9 mouse cellular contexts compared by ENCODE assay signal in genomic region chr2:93327915-93328555, GRCm38 (mm10). TPM values are rescaled to one million over a fixed set of nuclear protein-coding genes. Genes with fewer than 3 reads are reported as not detected.
DNase-seq lines count a peak whose midpoint lies in the region; ATAC-seq and TF ChIP-seq lines count a peak whose summit lies in the region.
"Had no signal": no experiment of that assay in that cellular context is flagged by ENCODE, and none has a peak within 500 bp of the region (broad histone marks: within the 10 kb centered on the region; RNA-seq: fewer than 3 reads in every experiment).

No protein-coding gene starts in this region.

- no peak overlapping the region for H3K4me3 ChIP-seq in forebrain, embryonic 16.5 days (replicated peaks; ENCODE audit: low read length)
- no peak overlapping the region for H3K4me3 ChIP-seq in midbrain, postnatal 0 days (ENCODE audit: low read depth, low read length)
- H3K4me3 ChIP-seq: lung, embryonic 15.5 days had no signal

- no peaks in the 10 kb centered on the region for H3K36me3 ChIP-seq in forebrain, embryonic 16.5 days (ENCODE audit: control insufficient read depth, insufficient read depth)
- no peaks in the 10 kb centered on the region for H3K36me3 ChIP-seq in midbrain, postnatal 0 days (ENCODE audit: insufficient read depth, low read length)
- H3K36me3 ChIP-seq: lung, embryonic 15.5 days had no signal

- no peak overlapping the region for H3K9ac ChIP-seq in forebrain, embryonic 16.5 days (replicated peaks; ENCODE audit: low read depth, low read length)
- no peak overlapping the region for H3K9ac ChIP-seq in midbrain, postnatal 0 days (replicated peaks; ENCODE audit: low read length, poor library complexity, severe bottlenecking)
- H3K9ac ChIP-seq: lung, embryonic 15.5 days had no signal

- peak; percentile 39 for DNase-seq in adrenal gland, adult 2 months
- no peak for DNase-seq in adrenal gland, adult 18-20 months (ENCODE audit: low spot score in 2 of 2)
- DNase-seq in layer of hippocampus, adult 18-20 months (ENCODE audit: low spot score in 2 of 2), result peak; percentile 20 to 63
- DNase-seq in layer of hippocampus, adult 9-10 months (ENCODE audit: low spot score), result no peak
- peak; percentile 26 for DNase-seq in midbrain, postnatal 0 days (ENCODE audit: low spot score)
- no peak for DNase-seq in yolk sac, embryonic 10.5 days (ENCODE audit: low spot score)

- no peaks in the 10 kb centered on the region for H3K27me3 ChIP-seq in forebrain, embryonic 16.5 days (replicated peaks; ENCODE audit: control insufficient read depth, insufficient read depth, low read length)
- H3K27me3 ChIP-seq in midbrain, postnatal 0 days (ENCODE audit: insufficient read depth, low read length), result no peaks in the 10 kb centered on the region
- H3K27me3 ChIP-seq: lung, embryonic 15.5 days had no signal

- H3K9me3 ChIP-seq in forebrain, embryonic 16.5 days (ENCODE audit: control insufficient read depth, low read length), result no peaks in the 10 kb centered on the region
- no peaks in the 10 kb centered on the region for H3K9me3 ChIP-seq in midbrain, postnatal 0 days (ENCODE audit: low read length)
- H3K9me3 ChIP-seq: lung, embryonic 15.5 days had no signal

- peaks cover 38% of the 10 kb centered on the region for H3K4me1 ChIP-seq in forebrain, embryonic 16.5 days (replicated peaks; ENCODE audit: control insufficient read depth, insufficient read depth, low read length)
- H3K4me1 ChIP-seq in midbrain, postnatal 0 days (ENCODE audit: insufficient read depth, low read length), result no peaks in the 10 kb centered on the region

- peak overlapping the region; percentile 39 for H3K27ac ChIP-seq in forebrain, embryonic 16.5 days (ENCODE audit: low read length)
- no peak overlapping the region; the same call in 1 of the 2 replicates for H3K27ac ChIP-seq in midbrain, postnatal 0 days (ENCODE audit: low read depth, low read length)
- H3K27ac ChIP-seq: lung, embryonic 15.5 days had no signal

- WGBS in forebrain, embryonic 16.5 days, result 57% methylated on average over 7 of the region's 7 CpGs
- WGBS in midbrain, postnatal 0 days, result 69% methylated on average over 7 of the region's 7 CpGs

- ATAC-seq in forebrain, embryonic 16.5 days, result peak; percentile 70
- ATAC-seq in midbrain, postnatal 0 days (ENCODE audit: low FRiP score), result no peak
- ATAC-seq in erythroid progenitor cell, adult 5-6 weeks (replicated peaks; ENCODE audit: low FRiP score, poor library complexity, severe bottlenecking), result no peak

- no peak overlapping the region for H3K4me2 ChIP-seq in forebrain, embryonic 16.5 days (ENCODE audit: low read length)
- no peak overlapping the region for H3K4me2 ChIP-seq in midbrain, postnatal 0 days (ENCODE audit: low read depth, low read length, poor library complexity, severe bottlenecking)
- H3K4me2 ChIP-seq: lung, embryonic 15.5 days had no signal

- TF ChIP-seq CTCF in midbrain, postnatal 0 days (IDR thresholded peaks at IDR 0.05), result no peak

RNA-seq across cellular contexts. Expression of gene Tspan18, which starts 6.3 kb away (rescaled TPM):
- total RNA-seq in adrenal gland, adult 2 months (2021), result 10 to 100 TPM; 48.1 to 57.7 TPM
- 156 and 192 TPM in 2 replicates for polyA plus RNA-seq in adrenal gland, adult 2 months (2012; rRNA removed)
- 10 to 100 TPM; 43.8 to 79.6 TPM for total RNA-seq in adrenal gland, adult 18-20 months (2021)
- 10 to 100 TPM; 27.8 to 31.3 TPM for total RNA-seq in layer of hippocampus, adult 18-20 months (2021)
- 14.8 and 17.0 TPM in 2 replicates for polyA plus RNA-seq in forebrain, embryonic 16.5 days (2015; fragmentation: Nextera tagmentation; extraction: Ambion mirVana)
- total RNA-seq in midbrain, postnatal 0 days (2014; rRNA removed), result 19.8 and 21.5 TPM in 2 replicates
- 13.2 and 16.5 TPM in 2 replicates for polyA plus RNA-seq in midbrain, postnatal 0 days (2015; fragmentation: Nextera tagmentation; extraction: Ambion mirVana)
- 2.2 TPM in 1 of 2 replicates, not detected in the other for total RNA-seq in erythroid progenitor cell, adult 5-6 weeks (2015; ENCODE audit: low replicate concordance)
- 0.61 and 0.64 TPM in 2 replicates for total RNA-seq in erythroid progenitor cell, adult 5-6 weeks (2017; ENCODE audit: low replicate concordance)

Comparison
In these comparisons a context has a peak if more than half of its experiments do, and no peak if none do; other contexts are left out.
1. DNase-seq: peak in adrenal gland, adult 2 months (single experiment), layer of hippocampus, adult 18-20 months (2 of 2) and midbrain, postnatal 0 days (single experiment); none in adrenal gland, adult 18-20 months (0 of 2), layer of hippocampus, adult 9-10 months (single experiment) and yolk sac, embryonic 10.5 days (single experiment).